Mouse (Mus musculus) left cerebral cortex, postnatal 4 days (tissue): ENCODE measurements at regions not wholly inside any gene's neighbourhood (a gene's known extent, or its start where the extent isn't known, plus 50 kb on each side); places are given as distances from the start of the nearest gene placed in this dataset.

Experiments
- DNase-seq: peaks from one replicate; pipeline ENCODE4 v3.0.0-alpha.2; 2022
- intact Hi-C: fragments of 180-260 bp; cut with DNase I; formaldehyde crosslinking; loops from one replicate; pipeline ENCODE4 v1.15.1; 2025

DNA sequence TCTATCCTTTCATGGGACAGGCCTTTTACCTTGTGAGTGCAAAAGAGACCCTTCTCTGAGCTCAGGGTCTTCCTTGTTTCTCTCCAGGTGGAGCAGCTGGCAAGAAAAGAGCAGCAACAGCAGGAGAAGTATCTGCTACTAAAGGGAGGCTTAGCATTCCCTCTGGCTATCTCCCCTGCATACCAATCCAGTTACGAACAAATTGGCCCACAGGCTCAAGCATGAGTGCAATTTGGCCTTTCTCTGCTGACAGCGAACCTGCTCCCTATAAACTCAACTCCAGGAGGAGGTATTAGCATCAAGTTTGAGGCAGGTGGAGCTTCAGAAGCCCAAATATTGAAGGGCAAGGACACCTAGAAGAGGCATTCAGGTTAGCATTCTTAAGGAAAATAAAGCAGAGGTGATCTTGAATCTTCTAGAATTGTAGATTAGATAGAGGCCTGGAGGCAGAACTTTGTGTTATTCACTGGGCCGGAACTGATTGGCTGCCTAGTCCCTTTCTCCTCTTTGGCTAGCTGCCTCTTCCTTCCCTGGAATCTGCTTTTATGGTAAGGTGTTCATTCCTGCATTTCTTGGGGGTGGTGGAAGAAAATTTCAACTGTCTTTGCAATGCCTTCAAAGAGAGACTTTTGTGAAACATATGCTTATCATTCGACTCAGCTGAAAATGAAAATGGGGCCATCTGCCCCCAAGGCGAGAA is 312.0 kb upstream of the Gm15217 start:
- DNase-seq, result no peak
- intact Hi-C loops, result no loop called here

DNA sequence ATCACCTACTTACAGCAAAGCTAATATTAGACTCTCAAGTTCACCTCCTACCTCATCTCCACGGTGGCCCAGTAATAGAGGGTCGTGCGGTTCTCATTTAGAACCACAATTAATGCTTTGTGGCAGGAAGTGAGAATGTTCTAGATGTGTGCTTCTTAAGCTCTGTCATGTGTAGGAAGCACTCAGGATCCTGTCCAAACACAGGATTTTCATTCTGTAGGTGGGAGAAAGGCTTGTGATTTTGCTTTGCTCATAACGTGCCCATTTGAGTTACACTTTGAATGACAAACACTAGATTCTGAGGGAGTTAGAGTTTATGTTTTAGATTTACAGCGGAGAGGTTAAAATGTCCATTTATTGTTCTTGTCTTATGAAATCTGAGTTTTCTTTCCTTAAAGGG is 308.0 kb upstream of the Gm15217 start:
- no peak for DNase-seq
- intact Hi-C loops, result no loop called here

DNA sequence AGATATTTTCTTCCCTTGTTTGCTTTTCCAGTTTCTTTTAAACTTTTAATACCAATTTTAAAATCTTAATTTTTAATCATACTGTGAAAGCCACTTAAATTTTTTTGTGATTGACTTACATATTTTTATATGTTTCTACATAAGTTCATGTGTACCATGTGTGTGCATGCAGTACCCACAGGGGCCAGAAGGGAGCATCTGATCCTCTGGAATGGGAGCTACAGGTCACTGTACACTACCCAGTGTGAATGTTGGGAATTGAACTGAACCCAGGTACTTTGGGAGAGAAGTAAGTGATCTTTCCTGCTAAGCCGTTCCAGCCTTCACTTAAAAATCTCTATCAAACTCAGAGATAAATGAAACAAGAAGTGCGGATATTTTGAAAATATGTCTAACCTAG is 302.5 kb upstream of the Gm15217 start:
- DNase-seq, result peak; percentile 23
- intact Hi-C loops, result no loop called here

DNA sequence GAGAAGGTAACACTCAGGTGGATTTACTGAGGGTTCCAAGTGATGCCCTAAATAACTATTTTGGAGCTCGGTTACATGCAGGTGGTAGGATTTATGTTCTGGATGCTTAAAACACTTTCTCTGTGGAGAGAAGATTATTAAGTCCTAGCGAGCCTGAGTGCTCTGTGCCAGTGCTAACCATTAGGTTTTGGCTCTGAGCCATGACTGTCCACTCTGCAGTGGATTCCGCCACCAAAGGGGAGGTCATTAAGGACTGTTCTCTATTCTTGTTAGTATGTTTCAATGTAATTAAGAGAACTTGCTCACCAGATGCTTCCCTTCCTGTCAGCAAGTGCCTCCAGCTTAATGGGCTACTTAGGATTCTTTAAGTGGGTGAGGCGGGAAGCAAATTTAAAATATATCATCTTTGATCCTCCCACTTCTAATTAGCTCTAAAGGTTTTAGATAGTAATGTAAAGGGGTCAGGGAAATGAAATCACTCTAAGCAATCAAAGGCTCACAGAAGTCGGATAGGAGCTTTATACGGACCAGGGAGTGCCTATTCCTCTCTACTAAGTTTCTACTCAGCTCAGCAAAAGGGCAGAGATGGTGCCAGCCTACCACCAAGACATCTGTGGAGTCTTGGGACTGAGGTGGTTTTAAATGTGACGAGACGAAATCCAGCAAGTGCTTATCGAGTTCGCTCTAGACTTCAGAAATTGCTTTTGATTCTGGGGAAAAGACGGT is 301.6 kb upstream of the Gm15217 start:
- no peak for DNase-seq
- intact Hi-C loops, result no loop called here

DNA sequence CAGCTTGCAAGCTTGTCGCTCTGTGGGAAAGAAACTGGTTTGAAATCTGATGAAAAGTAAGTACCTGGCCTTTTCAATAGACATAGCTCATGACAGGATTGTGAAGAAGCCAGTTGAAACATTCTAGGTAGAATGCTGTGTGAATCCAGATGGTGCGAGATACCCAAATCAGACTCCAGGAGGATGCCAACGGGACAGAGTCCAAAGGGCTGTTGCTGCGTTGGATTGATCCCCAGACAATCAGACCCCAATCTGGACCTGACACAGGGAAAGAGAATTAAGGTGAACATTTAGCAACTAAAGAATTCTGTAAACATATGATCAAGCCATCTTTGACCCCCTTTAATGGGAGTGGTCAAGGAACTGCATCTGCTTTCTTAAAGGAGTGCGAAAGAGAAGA is 296.6 kb upstream of the Gm15217 start:
- peak; percentile 13 for DNase-seq
- intact Hi-C loops, result no loop called here

GRCm38 (mm10) chr14:46088968-46089691 is 290.1 kb upstream of the Gm15217 start:
- peak; percentile 2 for DNase-seq
- intact Hi-C loops, result no loop called here

DNA sequence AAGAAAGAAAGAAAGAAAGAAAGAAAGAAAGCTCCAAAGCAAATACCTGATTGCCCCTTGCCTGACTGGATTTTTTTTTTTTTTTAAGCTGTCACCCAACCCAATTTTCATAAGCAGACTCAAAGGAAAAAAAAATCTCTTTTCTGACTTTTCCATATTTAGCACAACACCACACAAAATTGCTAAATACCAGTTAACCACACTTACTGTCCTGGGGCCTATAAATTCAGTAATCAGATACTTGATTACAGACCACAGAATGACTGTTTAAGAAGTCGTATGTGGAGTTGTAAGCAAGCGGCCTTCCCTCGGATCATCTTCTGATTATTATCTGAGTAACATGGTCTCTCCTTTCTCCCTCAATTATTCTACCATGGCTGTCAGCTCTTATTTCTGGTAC is 263.3 kb upstream of the Gm15217 start:
- intact Hi-C loops, result no loop called here
- DNase-seq, result no peak

- DNase-seq, result no peak
- intact Hi-C loops, result no loop called here
Observed at GRCm38 (mm10) chr14:46126541-46126940, 252.7 kb upstream of the Gm15217 start.

DNA sequence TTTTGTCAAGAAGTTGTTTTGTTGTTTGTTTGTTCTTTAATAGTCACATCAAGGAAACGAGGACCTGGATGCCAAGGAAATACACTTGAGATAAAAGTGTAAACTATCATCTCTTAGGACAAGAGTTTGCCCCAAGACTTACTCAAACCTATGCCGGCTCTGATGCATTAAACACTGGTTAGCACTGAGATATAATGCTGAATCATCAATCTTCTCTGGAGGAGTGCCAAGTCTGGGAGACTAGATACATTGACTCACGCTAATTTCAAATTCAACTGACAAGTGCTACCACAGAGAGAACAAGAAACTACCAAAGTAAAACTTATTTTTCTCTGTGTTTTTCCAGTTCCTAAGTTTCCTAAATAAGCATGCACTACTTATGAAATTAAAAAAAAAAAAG is 249.5 kb upstream of the Gm15217 start:
- no peak for DNase-seq
- intact Hi-C loops, result no loop called here

DNA sequence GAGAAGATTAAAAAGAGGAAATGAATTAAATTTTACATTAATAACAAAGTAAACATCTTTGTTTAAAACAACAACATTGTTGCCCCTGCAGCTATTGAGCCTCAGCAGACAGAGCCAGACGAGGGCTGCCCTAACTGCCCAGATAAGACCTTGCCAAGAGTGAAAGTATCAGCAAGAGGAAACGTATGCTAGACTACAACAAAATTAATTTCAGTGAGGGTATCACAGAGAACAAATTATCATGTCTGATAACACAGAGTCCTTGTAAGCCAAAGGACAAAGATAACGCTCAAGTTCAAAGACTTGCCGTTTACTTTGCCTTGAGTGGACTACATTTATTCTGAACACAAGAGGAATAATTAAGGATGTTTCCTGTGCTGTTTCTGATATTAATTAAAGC is 235.0 kb upstream of the Gm15217 start:
- intact Hi-C loops, result no loop called here
- DNase-seq, result no peak

DNA sequence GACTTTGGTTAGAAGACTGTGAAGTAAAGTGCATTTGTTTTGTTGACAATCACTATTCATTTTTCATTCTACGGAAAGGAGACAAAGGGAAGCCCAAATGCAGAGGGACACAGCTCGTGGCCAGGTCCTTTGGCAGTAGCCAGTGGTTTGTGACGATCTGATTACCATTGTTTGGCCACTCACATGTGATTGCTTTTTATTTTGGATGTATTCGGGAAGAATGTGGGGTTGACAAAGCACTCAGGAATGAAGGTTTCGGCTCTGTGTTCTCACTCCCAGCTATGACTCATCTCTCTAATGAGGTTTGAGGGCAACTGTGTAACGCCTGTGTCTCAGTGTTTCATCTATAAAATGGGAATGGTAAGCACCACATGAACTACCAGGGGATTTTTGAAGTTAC is 234.5 kb upstream of the Gm15217 start:
- intact Hi-C loops, result no loop called here
- no peak for DNase-seq

DNA sequence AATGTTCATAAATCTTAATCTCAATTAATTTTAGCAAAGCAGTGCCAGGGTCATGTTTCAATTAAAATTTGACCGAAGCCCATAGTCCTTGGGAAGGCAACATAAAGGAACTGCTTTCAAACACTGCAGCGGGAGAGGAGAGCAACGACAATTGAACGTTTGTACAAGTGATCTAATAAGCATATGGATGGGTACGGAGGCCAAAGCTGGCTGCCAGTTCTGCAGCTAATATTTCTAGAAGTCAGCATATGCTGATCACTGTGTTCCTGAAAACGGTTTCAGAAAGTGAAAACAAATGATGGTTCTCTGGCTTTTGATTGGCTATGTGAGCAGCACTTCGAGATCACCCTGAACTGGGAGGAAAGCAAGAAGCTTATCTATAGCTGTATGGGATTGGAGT is 233.6 kb upstream of the Gm15217 start:
- DNase-seq, result no peak
- intact Hi-C loops, result no loop called here

DNA sequence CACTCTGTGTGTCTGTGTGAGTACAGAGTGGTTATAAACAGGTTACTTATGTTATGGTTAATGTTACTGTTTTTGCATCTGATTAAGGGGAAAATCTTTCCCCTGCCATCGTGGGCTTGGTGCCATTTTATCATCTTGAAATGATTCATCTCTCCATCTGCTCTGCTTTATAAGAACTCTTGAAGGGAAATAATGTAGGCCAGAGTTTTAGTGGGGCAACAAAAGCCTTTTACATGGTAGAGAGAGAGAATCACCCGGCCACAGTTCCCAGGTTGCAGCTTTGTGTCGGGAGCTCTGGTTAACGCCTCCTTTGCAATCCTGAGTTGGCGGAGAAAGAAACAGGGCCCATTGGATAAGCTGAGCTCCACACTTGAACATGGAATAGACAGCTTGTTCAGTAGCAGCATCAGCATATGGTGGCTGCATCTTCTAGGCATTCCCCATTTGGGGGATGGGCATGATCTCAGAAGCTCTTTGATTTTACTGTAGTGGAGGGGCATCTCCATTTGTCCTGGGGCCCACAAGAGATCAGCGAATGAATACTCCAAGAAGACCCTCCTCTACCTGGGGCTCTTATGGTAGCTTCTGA is 230.0 kb upstream of the Gm15217 start:
- intact Hi-C loops, result no loop called here
- DNase-seq, result no peak

DNA sequence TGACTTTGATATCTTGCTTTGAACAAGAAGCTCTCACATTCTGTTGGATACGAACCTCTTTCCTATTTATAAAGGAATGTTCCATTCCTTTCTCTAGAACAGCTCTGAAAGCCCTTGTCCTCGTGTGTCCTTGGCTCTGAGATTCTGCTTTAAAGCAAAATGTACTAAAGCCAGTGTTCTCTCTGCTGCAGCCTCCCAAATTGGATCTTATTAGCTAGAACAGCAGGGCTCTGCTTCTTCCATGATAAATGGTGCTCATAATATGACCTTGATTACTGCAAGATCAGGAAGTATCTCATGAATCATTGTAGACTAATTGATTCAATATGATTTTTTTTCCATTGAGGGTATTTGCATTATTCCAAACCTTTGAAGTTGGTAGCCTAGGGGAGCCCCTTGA is 220.5 kb upstream of the Gm15217 start:
- intact Hi-C loops, result no loop called here

GRCm38 (mm10) chr14:46172181-46172874 is 206.9 kb upstream of the Gm15217 start:
- intact Hi-C loops, result no loop called here
- no peak for DNase-seq

More for the DNA sequence above, 220.5 kb upstream of the Gm15217 start:
- DNase-seq, result no peak

- DNase-seq, result no peak
- intact Hi-C loops, result no loop called here
Observed at GRCm38 (mm10) chr14:46172875-46173324, 206.3 kb upstream of the Gm15217 start.

DNA sequence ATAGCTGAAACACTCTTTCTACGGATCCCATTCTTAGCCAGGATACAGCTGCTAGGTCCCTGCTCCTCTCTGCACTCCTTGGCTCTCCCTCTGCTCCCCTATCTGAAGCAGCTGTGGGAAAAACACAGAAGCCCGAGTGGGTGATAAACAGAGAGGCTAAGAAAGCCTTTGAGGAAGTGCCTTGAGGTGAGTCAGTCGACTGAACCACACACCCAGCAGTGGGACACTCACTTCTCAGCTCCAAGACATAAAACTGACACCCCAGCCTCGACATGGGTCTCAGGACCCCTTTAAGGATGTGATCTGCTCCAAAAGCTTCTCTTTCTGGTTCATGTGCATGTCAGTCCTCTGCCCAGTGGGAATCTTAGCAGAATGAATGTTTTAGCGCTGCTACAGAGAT is 204.8 kb upstream of the Gm15217 start:
- no peak for DNase-seq
- intact Hi-C loops, result no loop called here

DNA sequence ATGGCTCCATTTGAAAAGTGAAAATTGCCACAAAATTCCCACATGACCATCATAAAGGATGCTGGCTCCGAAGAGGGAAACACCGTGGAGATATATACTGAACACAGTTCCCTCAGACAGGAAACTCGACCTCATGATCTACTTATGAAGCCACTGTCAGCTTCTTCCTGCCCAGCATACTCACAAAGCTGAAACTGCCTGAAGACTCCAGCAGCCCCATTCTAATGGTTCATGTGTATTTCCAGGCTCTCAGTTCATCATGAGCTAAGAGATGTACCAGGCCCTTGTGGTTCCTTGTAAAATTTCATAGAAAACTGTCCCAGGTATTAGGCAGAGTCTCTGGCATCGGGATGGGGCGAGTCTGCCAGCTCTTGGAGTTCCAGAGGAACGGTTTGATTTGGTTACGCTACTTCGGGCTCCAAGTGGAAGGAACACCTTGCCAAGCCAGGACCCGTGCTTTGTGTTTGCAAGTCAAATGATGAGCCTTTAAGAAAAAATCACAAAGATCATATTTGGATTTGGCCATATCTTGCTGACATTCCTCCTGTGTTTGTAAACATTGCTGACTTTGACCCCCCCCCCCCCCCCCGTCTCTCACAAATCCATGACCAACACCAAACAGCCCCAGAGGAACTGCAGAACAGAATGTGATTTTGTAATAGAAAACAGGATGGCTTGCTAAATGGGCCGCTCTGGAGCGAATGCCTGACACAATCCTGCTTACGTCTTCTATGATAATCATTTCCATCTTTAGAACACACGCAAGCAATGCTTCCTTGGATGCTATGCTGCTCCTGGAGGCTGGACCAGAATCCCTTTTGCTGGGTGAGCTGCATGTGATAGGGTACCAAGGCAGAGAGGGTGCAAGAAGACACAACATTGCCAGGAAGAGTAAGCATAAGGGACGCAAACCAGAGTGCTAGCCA is 203.7 kb upstream of the Gm15217 start:
- DNase-seq, result no peak
- intact Hi-C loops, result no loop called here

- intact Hi-C loops, result no loop called here
- no peak for DNase-seq
Observed at GRCm38 (mm10) chr14:46179024-46179423, 200.2 kb upstream of the Gm15217 start.
